Mouse (Mus musculus) MEL (cell line): ENCODE measurements around the gene Phf3. TPM values are rescaled to one million over a fixed set of nuclear protein-coding genes. Genes with fewer than 3 reads are reported as not detected.

Experiments used
- DNase-seq: peaks from one replicate; pipeline ENCODE4 v3.0.0; 2011; ENCODE audit warnings: low read depth, low spot score
- H3K27ac ChIP-seq: 2 replicates; pipeline ENCODE4 v1.5.1; 2012; ENCODE audit warnings: low read depth, mild to moderate bottlenecking, control low read depth, low read length, moderate library complexity; ENCODE audit not compliant: control insufficient read depth
- H3K27me3 ChIP-seq, 2 experiments: fragments of 150-350 bp in 1 of 2; sonication (generic) in 1 of 2; 2 replicates each; pipeline ENCODE4 v1.6.1; 2012; ENCODE audit warnings: low read length in 2 of 2, mild to moderate bottlenecking in 2 of 2, improper control_type of control experiment in 1 of 2, moderate library complexity in 1 of 2; ENCODE audit not compliant: insufficient read depth in 2 of 2, control insufficient read depth in 1 of 2
- H3K36me3 ChIP-seq, 2 experiments: 2 replicates each; pipeline ENCODE4 v1.6.1; 2012 to 2014; ENCODE audit warnings: low read length in 2 of 2, improper control_type of control experiment in 1 of 2, inconsistent platforms in 1 of 2, mild to moderate bottlenecking in 1 of 2; ENCODE audit not compliant: insufficient read depth in 2 of 2, control insufficient read depth in 1 of 2
- H3K4me1 ChIP-seq, 2 experiments: fragments of 150-350 bp in 1 of 2; sonication (generic) in 1 of 2; 2 replicates each; pipeline ENCODE4 v1.6.1; 2012; ENCODE audit warnings: low read length in 2 of 2, improper control_type of control experiment in 1 of 2, mild to moderate bottlenecking in 1 of 2; ENCODE audit not compliant: insufficient read depth in 2 of 2, control insufficient read depth in 1 of 2
- H3K4me3 ChIP-seq, 2 experiments: fragments of 150-350 bp in 1 of 2; sonication (generic) in 1 of 2; 2 replicates each; pipeline ENCODE4 v1.5.1; 2012; ENCODE audit warnings: low read depth in 2 of 2, low read length in 2 of 2, mild to moderate bottlenecking in 2 of 2, moderate library complexity in 2 of 2, control low read depth in 1 of 2, improper control_type of control experiment in 1 of 2; ENCODE audit not compliant: control insufficient read depth in 1 of 2, insufficient read depth in 1 of 2
- H3K79me2 ChIP-seq: 2 replicates; pipeline ENCODE4 v1.6.1; 2012; ENCODE audit warnings: mild to moderate bottlenecking, low read length, moderate library complexity; ENCODE audit not compliant: control insufficient read depth, poor library complexity, insufficient read depth
- H3K9ac ChIP-seq: 2 replicates; pipeline ENCODE4 v1.6.1; 2012; ENCODE audit warnings: low read depth, mild to moderate bottlenecking, control low read depth, low read length, moderate library complexity; ENCODE audit not compliant: control insufficient read depth, poor library complexity, severe bottlenecking
- H3K9me3 ChIP-seq: fragments of 150-350 bp; sonication (generic); replicated peaks from 2 replicates; pipeline ENCODE4 v1.6.1; 2012; ENCODE audit warnings: mild to moderate bottlenecking, low read length, improper control_type of control experiment, moderate library complexity; ENCODE audit not compliant: insufficient read depth
- CHD2 ChIP-seq: IDR thresholded peaks from 2 replicates; pipeline ENCODE4 v1.6.1; 2011; ENCODE audit warnings: low read length, improper control_type of control experiment
- CTCF ChIP-seq, 3 experiments: IDR thresholded peaks in 2 of 3; conservative IDR thresholded peaks in 1 of 3; 2 replicates each; pipeline ENCODE4 v1.5.1; 2011 to 2012; ENCODE audit warnings: low read length in 3 of 3, low read depth in 2 of 3, mild to moderate bottlenecking in 2 of 3, improper control_type of control experiment in 1 of 3, inconsistent platforms in 1 of 3, mixed read lengths in 1 of 3, moderate library complexity in 1 of 3; ENCODE audit not compliant: control insufficient read depth in 1 of 3, insufficient read depth in 1 of 3, poor library complexity in 1 of 3, severe bottlenecking in 1 of 3
- ELF1 ChIP-seq: IDR thresholded peaks from 2 replicates; pipeline ENCODE4 v1.6.1; 2014; ENCODE audit warnings: low read depth, mild to moderate bottlenecking, inconsistent platforms, low read length, improper control_type of control experiment, moderate library complexity
- GATA1 ChIP-seq: IDR thresholded peaks from 2 replicates; pipeline ENCODE4 v1.6.1; 2011; ENCODE audit warnings: low read depth, low read length, improper control_type of control experiment
- HCFC1 ChIP-seq: IDR thresholded peaks from 2 replicates; pipeline ENCODE4 v1.6.1; 2012; ENCODE audit warnings: low read depth, mild to moderate bottlenecking, inconsistent platforms, low read length, improper control_type of control experiment, moderate library complexity
- JUND ChIP-seq: IDR thresholded peaks from 2 replicates; pipeline ENCODE4 v1.6.1; 2011; ENCODE audit warnings: low read depth, mild to moderate bottlenecking, improper control_type of control experiment, low read length
- KAT2A ChIP-seq: conservative IDR thresholded peaks from 2 replicates; pipeline ENCODE4 v1.6.1; 2012; ENCODE audit warnings: low read depth, low read length, improper control_type of control experiment, inconsistent platforms
- MAFK ChIP-seq: IDR thresholded peaks from 2 replicates; pipeline ENCODE4 v1.6.1; 2011; ENCODE audit warnings: low read depth, mild to moderate bottlenecking, low read length, improper control_type of control experiment, borderline replicate concordance
- MAX ChIP-seq: IDR thresholded peaks from 2 replicates; pipeline ENCODE4 v1.6.1; 2011; ENCODE audit warnings: low read length, improper control_type of control experiment
- MAZ ChIP-seq: IDR thresholded peaks from 2 replicates; pipeline ENCODE4 v1.6.1; 2012; ENCODE audit warnings: low read depth, mild to moderate bottlenecking, inconsistent platforms, low read length, improper control_type of control experiment
- MXI1 ChIP-seq: IDR thresholded peaks from 2 replicates; pipeline ENCODE4 v1.6.1; 2011; ENCODE audit warnings: mild to moderate bottlenecking, low read depth, low read length, improper control_type of control experiment
- NRF1 ChIP-seq: IDR thresholded peaks from 2 replicates; pipeline ENCODE4 v1.6.1; 2014; ENCODE audit warnings: low read depth, mild to moderate bottlenecking, inconsistent platforms, low read length, improper control_type of control experiment, moderate library complexity; ENCODE audit not compliant: poor library complexity, insufficient read depth, severe bottlenecking
- POLR2AphosphoS2 ChIP-seq: IDR thresholded peaks from 2 replicates; pipeline ENCODE4 v1.6.1; 2011; ENCODE audit warnings: low read length, improper control_type of control experiment
- POLR2AphosphoS5 ChIP-seq: IDR thresholded peaks from 2 replicates; pipeline ENCODE4 v1.6.1; 2012; ENCODE audit warnings: low read depth, borderline replicate concordance, mild to moderate bottlenecking, inconsistent platforms, low read length, moderate library complexity, mixed read lengths
- RAD21 ChIP-seq: IDR thresholded peaks from 2 replicates; pipeline ENCODE4 v1.6.1; 2011; ENCODE audit warnings: mild to moderate bottlenecking, low read depth, low read length, improper control_type of control experiment
- RCOR1 ChIP-seq: IDR thresholded peaks from 2 replicates; pipeline ENCODE4 v1.6.1; 2012; ENCODE audit warnings: low read depth, mild to moderate bottlenecking, inconsistent platforms, low read length, improper control_type of control experiment
- SIN3A ChIP-seq: IDR thresholded peaks from 2 replicates; pipeline ENCODE4 v1.6.1; 2012; ENCODE audit warnings: low read length, improper control_type of control experiment, inconsistent platforms
- TBP ChIP-seq: IDR thresholded peaks from 2 replicates; pipeline ENCODE4 v1.8.0; 2011; ENCODE audit warnings: low read depth, low read length, improper control_type of control experiment
- TCF12 ChIP-seq: IDR thresholded peaks from 2 replicates; pipeline ENCODE4 v1.6.1; 2014; ENCODE audit warnings: low read depth, mild to moderate bottlenecking, inconsistent platforms, low read length, improper control_type of control experiment, moderate library complexity
- USF1 ChIP-seq: IDR thresholded peaks from 2 replicates; pipeline ENCODE4 v1.6.1; 2014; ENCODE audit warnings: low read depth, mild to moderate bottlenecking, inconsistent platforms, low read length, improper control_type of control experiment, moderate library complexity
- ZC3H11A ChIP-seq: IDR thresholded peaks from 2 replicates; pipeline ENCODE4 v1.6.1; 2012; ENCODE audit warnings: low read depth, mild to moderate bottlenecking, inconsistent platforms, low read length, improper control_type of control experiment
- ZNF384 ChIP-seq: IDR thresholded peaks from 2 replicates; pipeline ENCODE4 v1.6.1; 2012; ENCODE audit warnings: low read depth, mild to moderate bottlenecking, inconsistent platforms, low read length, improper control_type of control experiment
- polyA plus RNA-seq, 2 experiments: library from polyadenylated mRNA; stranded (reverse) in 1 of 2; unstranded in 1 of 2; fragments of >175 nt in 1 of 2; fragments of >200 nt in 1 of 2; gene quantifications; 2 replicates each; pipeline versions ENCODE4 v1.2.1 to v1.2.4; 2012; ENCODE audit warnings: low replicate concordance in 2 of 2, low read depth in 1 of 2; ENCODE audit not compliant: insufficient read length in 2 of 2, insufficient read depth in 1 of 2, missing spikeins in 1 of 2
- total RNA-seq: library from RNA; depleted of rRNA; stranded (reverse); fragments of 300-350 nt; gene quantifications from 2 replicates; pipeline ENCODE4 v1.2.3, GENCODE M21; 2012

Gene Phf3
- total and polyA plus RNA-seq, 3 experiments = 32.5 to 606 (median 50.6) TPM

- H3K79me2 ChIP-seq = no peaks in the 10 kb centered on the region
- TF ChIP-seq CHD2 (no peak), POLR2AphosphoS2 (no peak), ZNF384 (no peak), HCFC1 (no peak), RCOR1 (no peak), MXI1 (no peak), NRF1 (no peak), ZC3H11A (no peak), CTCF (IDR thresholded peaks at IDR 0.05 in 2 of 3, conservative IDR thresholded peaks at IDR 0.05 in 1 of 3; ENCODE audit: control insufficient read depth in 1 of 3, insufficient read depth in 1 of 3, low read depth in 2 of 3, low read length in 3 of 3, poor library complexity in 1 of 3, severe bottlenecking in 1 of 3) (no peak), TCF12 (no peak), SIN3A (no peak), MAX (no peak), ELF1 (no peak), RAD21 (no peak), JUND (no peak), USF1 (no peak), POLR2AphosphoS5 (no peak), GATA1 (no peak)
- H3K36me3 ChIP-seq = no peaks in the 10 kb centered on the region
- H3K9ac ChIP-seq = no peak overlapping the region
- no peak for DNase-seq
- H3K27ac ChIP-seq = no peak overlapping the region
- H3K4me1 ChIP-seq = no peaks in the 10 kb centered on the region
- H3K4me3 ChIP-seq = no peak overlapping the region
- H3K27me3 ChIP-seq = no peaks in the 10 kb centered on the region
- H3K9me3 ChIP-seq = no peaks in the 10 kb centered on the region
Observed at GRCm38 (mm10) chr1:30910172-30910571, 36.5 kb upstream of the Phf3 start.

DNA sequence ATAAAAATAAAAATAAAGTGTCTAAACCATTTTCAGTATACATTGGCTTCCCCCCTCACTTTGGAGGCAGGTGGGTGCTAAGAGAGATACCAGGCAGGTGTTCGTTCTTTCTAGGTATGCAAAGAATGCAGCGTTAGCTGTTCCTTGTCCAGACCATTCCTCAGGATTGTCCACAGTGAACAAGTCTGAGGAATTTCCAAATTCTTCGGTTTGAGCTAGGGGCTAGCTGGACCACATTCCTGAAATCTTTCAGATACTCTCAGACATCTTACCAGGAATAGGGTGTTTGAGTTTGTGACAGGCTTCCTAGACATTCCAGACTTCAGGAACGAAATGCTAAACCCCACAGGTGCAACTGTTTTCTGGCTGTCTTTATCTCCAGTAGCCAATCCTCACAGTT is 35.1 kb upstream of the Phf3 start:
- no peak for TF ChIP-seq MAFK
- TF ChIP-seq TBP = no peak
- TF ChIP-seq CTCF (IDR thresholded peaks at IDR 0.05 in 2 of 3, conservative IDR thresholded peaks at IDR 0.05 in 1 of 3; ENCODE audit: control insufficient read depth in 1 of 3, insufficient read depth in 1 of 3, low read depth in 2 of 3, low read length in 3 of 3, poor library complexity in 1 of 3, severe bottlenecking in 1 of 3) = no peak
- no peak for TF ChIP-seq KAT2A
- TF ChIP-seq MAZ = no peak
- no peak overlapping the region for H3K4me3 ChIP-seq
- no peaks in the 10 kb centered on the region for H3K27me3 ChIP-seq
- no peak overlapping the region for H3K27ac ChIP-seq
- no peaks in the 10 kb centered on the region for H3K79me2 ChIP-seq
- no peaks in the 10 kb centered on the region for H3K36me3 ChIP-seq
- DNase-seq = no peak
- no peak overlapping the region for H3K9ac ChIP-seq
- no peaks in the 10 kb centered on the region for H3K9me3 ChIP-seq
- H3K4me1 ChIP-seq = no peaks in the 10 kb centered on the region
